Mouse (Mus musculus) kidney, postnatal 36 days (tissue): ENCODE data around the gene Hyal3.

Experiments used
- DNase-seq, 2 experiments: peaks; one replicate each; pipeline ENCODE4 v3.0.0; 2021 to 2022; ENCODE audit warnings: mixed read lengths in 2 of 2

Gene Hyal3

DNA sequence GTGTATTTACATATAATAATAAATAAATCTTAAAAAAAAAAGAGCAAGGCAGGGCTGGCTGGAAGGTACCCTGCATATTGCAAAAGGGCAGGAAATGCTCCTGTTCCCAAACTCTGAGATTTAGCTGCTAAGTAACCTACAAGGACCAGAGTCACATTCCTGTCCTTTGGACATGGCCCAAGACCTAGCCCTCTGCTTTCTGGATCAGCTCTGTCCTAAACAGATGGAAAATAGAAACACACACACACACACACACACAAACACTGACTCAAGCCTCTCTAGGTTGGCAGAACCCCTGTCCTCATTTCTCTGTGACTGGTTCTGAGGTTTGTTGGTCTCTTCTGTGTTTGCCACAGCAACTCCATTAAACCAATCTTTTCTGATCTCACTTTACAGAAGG, 40.3 kb downstream of the Hyal3 start:
- DNase-seq: peak; percentile 63 to 73

GRCm38 (mm10) chr9:107624539-107624938, 43.9 kb downstream of the Hyal3 start:
- peak in 1 of 2 experiments; percentile 77 for DNase-seq

- no peak for DNase-seq
Measured at GRCm38 (mm10) chr9:107624951-107625350, 44.3 kb downstream of the Hyal3 start.

DNA sequence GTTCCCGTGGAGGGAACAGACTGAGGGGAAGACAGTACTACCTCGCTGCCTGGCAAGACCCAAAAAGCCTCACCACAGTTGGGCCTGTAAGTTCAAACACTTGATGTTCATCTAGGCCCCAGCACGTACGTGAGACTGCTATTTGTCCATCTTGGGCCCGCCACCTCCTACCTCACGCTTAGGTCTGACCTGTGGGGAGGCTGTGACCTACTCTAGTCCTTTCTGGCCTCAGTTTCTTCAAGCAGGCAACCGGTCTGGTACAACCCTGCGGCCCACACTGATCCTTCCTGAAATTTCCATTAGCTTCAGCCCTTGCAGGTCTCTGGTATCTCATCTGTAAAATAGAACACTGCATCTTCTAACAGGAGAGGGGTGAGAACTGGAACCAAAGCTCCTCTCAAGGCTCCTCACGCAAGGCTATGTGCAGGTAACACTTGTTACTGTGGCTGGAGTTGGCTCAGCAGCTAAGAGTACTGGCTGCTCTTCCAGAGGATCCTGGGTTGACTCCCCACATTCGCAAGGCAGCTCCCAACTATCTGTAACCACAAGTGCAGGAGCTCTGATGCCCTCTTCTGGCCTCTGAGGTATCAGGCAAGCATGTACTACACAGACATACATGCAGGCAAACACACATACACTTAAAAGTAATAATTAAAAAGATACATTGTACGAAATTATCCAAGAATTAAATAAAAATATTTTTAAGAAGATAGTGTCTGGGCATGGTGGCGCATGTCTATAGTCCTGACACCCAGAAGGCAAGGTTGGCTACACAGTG, 44.9 kb downstream of the Hyal3 start:
- no peak for DNase-seq

- DNase-seq: no peak
Measured at GRCm38 (mm10) chr9:107626158-107626843, 45.7 kb downstream of the Hyal3 start.

- peak; percentile 86 to 96 for DNase-seq
Measured at GRCm38 (mm10) chr9:107626844-107627277, 46.2 kb downstream of the Hyal3 start.

DNA sequence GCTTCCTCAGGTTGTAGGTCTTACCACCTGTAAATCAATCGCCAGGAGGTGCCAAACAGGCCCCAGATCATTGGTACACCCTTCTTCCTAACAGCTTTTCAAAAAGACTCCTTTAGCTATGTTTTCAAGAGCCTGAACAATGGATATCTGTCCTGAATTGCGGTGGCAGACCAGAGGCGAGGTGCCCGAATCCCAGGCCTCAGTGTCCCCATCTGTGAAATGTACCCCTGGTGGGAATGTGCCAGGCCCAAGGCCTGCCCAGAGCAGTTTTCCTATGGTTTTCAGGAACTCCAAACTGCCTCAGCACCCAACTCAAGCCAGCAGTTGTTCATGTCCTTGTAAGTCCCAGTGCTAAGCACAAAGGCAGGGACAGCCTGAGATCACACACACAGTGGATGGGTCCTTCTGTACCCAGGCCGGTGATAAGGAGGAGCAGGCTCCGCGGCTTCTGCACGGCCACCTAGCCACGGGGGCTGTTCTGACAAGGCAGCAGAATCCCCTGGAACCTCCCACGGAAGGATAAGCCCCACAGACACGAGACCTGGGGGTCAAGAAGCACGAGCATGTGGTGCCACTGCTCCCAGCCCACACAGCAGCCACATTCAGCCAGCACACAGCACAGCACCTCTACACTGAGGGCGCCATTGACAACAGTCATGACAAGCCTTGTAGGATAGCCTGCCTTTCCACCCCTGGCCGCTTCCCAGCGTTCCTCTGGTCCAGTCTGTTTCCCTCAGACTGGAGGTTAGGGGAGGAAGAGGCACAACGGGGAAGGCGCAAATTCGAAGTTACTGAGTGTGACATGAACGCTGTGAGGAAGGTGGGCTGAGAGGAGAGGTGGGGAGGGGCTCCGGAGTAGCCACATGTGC, 47.0 kb downstream of the Hyal3 start:
- no peak for DNase-seq

GRCm38 (mm10) chr9:107628721-107629410, 48.2 kb downstream of the Hyal3 start:
- peak; percentile 75 to 80 for DNase-seq

- DNase-seq: no peak
Measured at GRCm38 (mm10) chr9:107629411-107629730, 48.8 kb downstream of the Hyal3 start.

DNA sequence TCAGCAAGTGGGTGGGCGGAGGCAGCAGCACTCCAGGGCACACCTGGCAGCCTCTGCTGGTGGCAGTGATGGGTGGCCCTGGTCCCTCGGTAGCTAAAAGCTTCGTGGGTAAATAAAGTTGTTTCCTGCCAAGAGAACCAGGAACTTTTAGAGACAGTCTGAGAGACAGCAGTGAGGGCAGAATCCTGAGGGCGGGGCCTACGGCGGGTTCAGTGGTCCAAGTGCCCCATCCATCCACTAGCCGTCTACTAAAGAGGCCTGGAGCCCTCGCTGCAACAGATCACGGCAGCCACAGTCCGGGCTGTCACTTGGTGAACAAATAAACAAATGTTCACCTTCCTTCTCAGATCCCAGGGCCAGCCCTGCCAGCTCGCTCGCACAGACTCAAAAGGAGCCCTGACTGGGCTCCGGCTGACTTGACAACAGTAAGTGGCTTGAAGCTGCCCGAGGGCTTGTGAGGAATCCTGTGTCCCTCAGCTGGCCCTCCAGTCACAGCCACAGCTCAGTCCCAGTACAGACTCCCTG, 49.3 kb downstream of the Hyal3 start:
- DNase-seq: no peak

DNA sequence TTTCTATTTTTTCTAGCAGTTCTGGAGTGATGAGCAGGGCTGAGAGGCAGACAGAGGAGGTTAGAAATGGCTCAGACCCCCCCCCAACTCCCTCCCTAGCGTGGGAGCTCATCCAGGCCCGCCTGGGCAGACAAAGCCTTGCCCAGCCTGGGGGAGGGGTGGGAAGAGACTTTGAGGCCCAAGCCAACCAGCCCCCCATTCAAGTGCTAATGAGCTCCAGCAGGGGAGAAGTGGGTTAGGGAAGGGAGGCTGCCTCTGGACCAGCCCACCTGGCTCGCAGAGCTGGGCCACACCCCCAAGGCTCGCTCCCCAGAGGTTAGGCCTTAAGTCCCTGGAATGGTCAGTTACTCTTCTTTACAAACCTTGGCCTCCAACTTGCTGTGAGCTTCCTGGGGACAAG, 50.0 kb downstream of the Hyal3 start:
- DNase-seq: no peak

GRCm38 (mm10) chr9:107631311-107631826, 50.8 kb downstream of the Hyal3 start:
- DNase-seq: no peak

- no peak for DNase-seq
Measured at GRCm38 (mm10) chr9:107631861-107632260, 51.2 kb downstream of the Hyal3 start.

DNA sequence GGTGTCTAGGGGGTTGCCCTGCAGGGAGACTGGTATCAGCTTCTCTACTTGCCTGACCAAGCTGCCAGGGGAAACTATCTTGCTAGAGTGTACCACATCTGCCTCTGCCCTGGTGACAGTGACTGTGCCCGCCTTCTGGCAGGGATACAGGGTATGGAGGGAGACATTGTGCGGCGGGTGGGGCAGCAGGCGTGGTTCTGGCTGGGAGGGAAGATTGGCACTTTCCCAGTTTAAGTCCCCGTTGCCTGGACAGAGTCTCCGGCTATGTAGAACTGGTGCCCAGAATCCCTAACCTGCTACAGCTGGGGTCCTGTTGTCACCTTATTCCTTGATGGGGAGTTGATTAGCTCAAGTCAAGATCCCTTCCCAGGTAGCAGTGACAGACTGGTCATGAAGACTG, 51.9 kb downstream of the Hyal3 start:
- peak in 1 of 2 experiments; percentile 61 for DNase-seq

GRCm38 (mm10) chr9:107633091-107633660, 52.6 kb downstream of the Hyal3 start:
- peak; percentile 84 to 87 for DNase-seq

DNA sequence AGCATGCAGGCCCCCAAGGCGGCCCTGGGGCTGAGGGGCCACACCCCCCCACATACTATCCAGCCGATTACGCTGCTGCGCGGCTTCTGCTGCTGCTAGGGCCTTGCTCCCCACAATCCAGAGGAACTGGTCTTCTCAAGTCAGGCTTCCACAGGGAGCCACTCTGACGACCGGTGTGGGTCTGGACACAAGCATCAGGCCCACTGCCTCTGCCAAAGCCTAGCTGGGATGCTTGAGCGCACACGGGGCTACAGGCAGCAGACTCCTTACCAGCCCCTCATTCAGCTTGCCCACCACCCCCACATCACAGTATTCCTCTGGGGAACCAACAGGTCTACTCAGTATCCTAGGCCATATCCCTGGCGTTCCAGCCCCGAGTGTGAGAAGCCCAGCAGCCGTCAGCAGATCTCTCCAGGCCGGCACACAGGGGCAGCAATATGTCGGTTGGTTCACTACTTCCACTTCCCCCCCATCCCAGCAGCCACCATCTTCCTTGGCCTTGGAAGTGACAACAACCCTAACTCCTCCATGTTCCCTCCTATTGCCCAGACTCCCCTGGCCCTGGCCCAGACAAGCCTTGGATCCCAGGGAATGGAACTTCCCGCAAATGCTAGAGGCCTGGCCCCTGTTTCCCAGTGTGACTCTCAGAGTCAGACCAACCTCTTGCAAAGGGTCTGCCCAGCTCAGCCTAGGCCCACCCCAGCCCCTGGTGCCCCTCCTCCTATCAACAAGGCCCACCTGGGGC, 53.2 kb downstream of the Hyal3 start:
- peak in 1 of 2 experiments; percentile 58 for DNase-seq

GRCm38 (mm10) chr9:107634406-107635278, 54.0 kb downstream of the Hyal3 start:
- DNase-seq: no peak

DNA sequence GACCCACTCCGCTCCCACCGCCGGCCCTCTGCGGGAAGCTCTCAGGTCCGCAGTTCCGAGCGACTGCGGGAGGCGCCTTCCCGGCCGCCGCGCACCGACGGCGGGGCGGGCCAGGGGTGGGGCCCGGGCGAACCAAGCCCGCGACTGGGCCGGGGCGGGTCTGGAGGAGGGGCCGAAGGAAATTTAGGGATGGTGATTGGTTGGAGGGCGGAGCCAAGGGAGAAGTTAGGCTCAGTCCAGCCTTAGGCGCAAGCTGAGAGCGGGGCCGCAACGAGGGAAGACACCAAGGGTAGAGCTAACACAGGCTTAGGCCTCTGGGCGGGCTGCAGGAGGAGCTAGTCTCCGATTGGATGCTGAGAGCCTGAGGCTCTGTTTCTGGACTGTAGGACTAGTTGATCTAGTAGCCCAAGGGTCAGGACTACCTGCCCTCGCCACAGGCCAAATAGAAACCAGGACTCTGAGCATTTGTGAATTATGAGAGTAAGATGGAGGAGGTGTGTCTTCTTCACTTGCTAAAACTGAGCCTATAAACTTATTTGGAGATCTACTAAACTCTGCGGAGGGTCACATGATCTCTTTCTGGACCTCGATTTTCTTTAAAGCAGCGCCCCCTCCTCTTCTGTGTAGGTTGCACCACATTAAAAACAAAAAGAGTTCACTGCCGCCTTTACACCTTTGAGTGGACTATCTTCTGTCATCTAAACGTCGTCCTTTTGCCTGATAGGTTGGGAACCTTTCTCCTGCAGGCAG, 54.8 kb downstream of the Hyal3 start, which contains the start of gene Gnai2:
Gene Gnai2 (minus strand): TSS at position 89 of the 750 bp plus-strand sequence.
- peak; percentile 97 to 98 for DNase-seq
